Mouse (Mus musculus) lung, adult 2 months (tissue): Measurements from ENCODE around the gene Zfp266.

ENCODE experiments used
- CTCF ChIP-seq: fragments of 200-500 bp; IDR thresholded peaks from 2 replicates; pipeline ENCODE4 v1.5.1; 2011; ENCODE audit warnings: mild to moderate bottlenecking, low read length, control low read depth; ENCODE audit not compliant: insufficient read depth
- POLR2A ChIP-seq: fragments of 200-500 bp; IDR thresholded peaks from 2 replicates; pipeline ENCODE4 v1.6.1; 2011; ENCODE audit warnings: low read depth, mild to moderate bottlenecking, control low read depth, low read length, borderline replicate concordance; ENCODE audit errors: extremely low read depth

GRCm38 (mm10) chr9:20451493-20451892 lies 69.7 kb downstream of the Zfp266 start:
- TF ChIP-seq POLR2A (no peak), CTCF (no peak)
